Mouse (Mus musculus) T-helper 2 cell (primary cell): Measurements from ENCODE around the gene Gadl1.

Experiments used
- in situ Hi-C: fragments of 300-600 bp; cut with MboI, MseI; formaldehyde crosslinking; loops from one replicate; pipeline ENCODE4 v1.15.1; 2025; ENCODE audit warnings: high pct_unique_total_duplicates

Gadl1 gene

GRCm38 (mm10) chr9:116087263-116087662 lies 178.0 kb downstream of the Gadl1 start:
- in situ Hi-C loops, result loop anchor here (5.0 kb wide), 1 partner anchor 250 kb away; no protein-coding TSS in a partner anchor

- in situ Hi-C loops, result loop anchor here (5.0 kb wide), 1 partner anchor 249 kb away; no protein-coding TSS in a partner anchor
Measured at GRCm38 (mm10) chr9:116087880-116088279, 178.6 kb downstream of the Gadl1 start.

- in situ Hi-C loops, result loop anchor here (5.0 kb wide), 1 partner anchor 248 kb away; no protein-coding TSS in a partner anchor
Measured at GRCm38 (mm10) chr9:116088912-116089311, 179.7 kb downstream of the Gadl1 start.

- in situ Hi-C loops, result no loop called here
Measured at GRCm38 (mm10) chr9:116090296-116090695, 181.0 kb downstream of the Gadl1 start.

GRCm38 (mm10) chr9:116091101-116091841 lies 182.0 kb downstream of the Gadl1 start:
- in situ Hi-C loops, result no loop called here

- in situ Hi-C loops, result no loop called here
Measured at GRCm38 (mm10) chr9:116091921-116092320, 182.7 kb downstream of the Gadl1 start.

- in situ Hi-C loops, result no loop called here
Measured at GRCm38 (mm10) chr9:116098724-116099595, 189.7 kb downstream of the Gadl1 start.

GRCm38 (mm10) chr9:116099596-116099993 lies 190.3 kb downstream of the Gadl1 start:
- in situ Hi-C loops, result no loop called here

- in situ Hi-C loops, result no loop called here
Measured at GRCm38 (mm10) chr9:116100015-116100414, 190.8 kb downstream of the Gadl1 start.

GRCm38 (mm10) chr9:116101842-116102241 lies 192.6 kb downstream of the Gadl1 start:
- in situ Hi-C loops, result no loop called here

GRCm38 (mm10) chr9:116104770-116105169 lies 195.5 kb downstream of the Gadl1 start:
- in situ Hi-C loops, result no loop called here

- in situ Hi-C loops, result no loop called here
Measured at GRCm38 (mm10) chr9:116108729-116109128, 199.5 kb downstream of the Gadl1 start.

- in situ Hi-C loops, result no loop called here
Measured at GRCm38 (mm10) chr9:116111149-116111970, 202.1 kb downstream of the Gadl1 start.

GRCm38 (mm10) chr9:116114339-116114738 lies 205.1 kb downstream of the Gadl1 start:
- in situ Hi-C loops, result no loop called here

- in situ Hi-C loops, result no loop called here
Measured at GRCm38 (mm10) chr9:116115875-116116274, 206.6 kb downstream of the Gadl1 start.

GRCm38 (mm10) chr9:116118332-116118872 lies 209.1 kb downstream of the Gadl1 start:
- in situ Hi-C loops, result no loop called here

GRCm38 (mm10) chr9:116119990-116120389 lies 210.7 kb downstream of the Gadl1 start:
- in situ Hi-C loops, result no loop called here

GRCm38 (mm10) chr9:116121472-116121871 lies 212.2 kb downstream of the Gadl1 start:
- in situ Hi-C loops, result no loop called here

- in situ Hi-C loops, result no loop called here
Measured at GRCm38 (mm10) chr9:116122544-116122943, 213.3 kb downstream of the Gadl1 start.

GRCm38 (mm10) chr9:116122969-116123589 lies 213.8 kb downstream of the Gadl1 start:
- in situ Hi-C loops, result no loop called here
